Mouse (Mus musculus): Measurements from ENCODE around the gene Gch1. TPM values are rescaled to one million over a fixed set of nuclear protein-coding genes. Genes with fewer than 3 reads are reported as not detected.

The Gch1 gene
- polyA plus RNA-seq, 1 experiment from 2014 or later, result 1.4 TPM

DNA sequence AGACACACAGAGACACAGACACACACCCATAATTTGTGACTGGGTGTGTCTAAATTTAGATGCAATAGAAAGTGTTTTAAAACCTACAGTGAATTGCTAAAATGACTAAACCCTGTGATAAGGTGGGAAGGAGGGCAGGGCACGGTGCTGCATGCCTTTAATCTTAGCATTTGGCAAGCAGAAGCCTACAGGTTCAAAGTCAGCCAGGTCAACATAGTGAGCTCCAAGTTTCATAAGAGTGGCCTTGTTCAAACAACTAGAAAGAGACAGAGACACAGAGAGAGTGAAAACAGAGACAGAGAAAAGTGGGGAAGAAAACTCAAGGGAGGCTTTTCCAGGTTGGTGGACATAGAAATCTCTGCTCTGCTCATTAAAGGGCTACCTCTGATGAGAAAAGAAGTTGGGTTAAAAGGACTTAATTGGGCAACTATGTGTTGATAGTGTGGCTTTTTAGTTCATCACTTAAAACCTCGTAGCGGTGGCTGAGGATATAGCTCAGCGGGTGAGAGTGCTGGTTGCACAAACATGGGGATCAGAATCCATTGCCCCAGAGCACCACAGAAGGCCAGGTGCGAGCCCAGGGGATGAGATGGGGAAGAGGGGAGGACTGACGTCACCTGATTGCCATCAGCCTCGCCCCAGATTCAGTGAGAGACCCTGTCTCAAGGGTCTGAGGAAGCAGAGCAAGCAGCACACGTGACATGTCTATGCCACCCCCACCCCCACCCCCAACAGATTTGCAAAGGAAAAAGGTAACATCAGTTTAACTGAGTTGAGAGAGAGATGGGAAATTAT is 31.2 kb upstream of the Gch1 start:
- H3K4me3 ChIP-seq, result no peak overlapping the region
- no peaks in the 10 kb centered on the region for H3K27me3 ChIP-seq (ENCODE audit: low read depth, poor library complexity, severe bottlenecking)
- no peaks in the 10 kb centered on the region for H3K4me1 ChIP-seq
- no peak for DNase-seq (ENCODE audit: low spot score)
- H3K27ac ChIP-seq (replicated peaks), result no peak overlapping the region
- WGBS, result 86% methylated on average over 8 of the region's 8 CpGs
- no peaks in the 10 kb centered on the region for H3K36me3 ChIP-seq
- no peaks in the 10 kb centered on the region for H3K9me3 ChIP-seq (replicated peaks)

DNA sequence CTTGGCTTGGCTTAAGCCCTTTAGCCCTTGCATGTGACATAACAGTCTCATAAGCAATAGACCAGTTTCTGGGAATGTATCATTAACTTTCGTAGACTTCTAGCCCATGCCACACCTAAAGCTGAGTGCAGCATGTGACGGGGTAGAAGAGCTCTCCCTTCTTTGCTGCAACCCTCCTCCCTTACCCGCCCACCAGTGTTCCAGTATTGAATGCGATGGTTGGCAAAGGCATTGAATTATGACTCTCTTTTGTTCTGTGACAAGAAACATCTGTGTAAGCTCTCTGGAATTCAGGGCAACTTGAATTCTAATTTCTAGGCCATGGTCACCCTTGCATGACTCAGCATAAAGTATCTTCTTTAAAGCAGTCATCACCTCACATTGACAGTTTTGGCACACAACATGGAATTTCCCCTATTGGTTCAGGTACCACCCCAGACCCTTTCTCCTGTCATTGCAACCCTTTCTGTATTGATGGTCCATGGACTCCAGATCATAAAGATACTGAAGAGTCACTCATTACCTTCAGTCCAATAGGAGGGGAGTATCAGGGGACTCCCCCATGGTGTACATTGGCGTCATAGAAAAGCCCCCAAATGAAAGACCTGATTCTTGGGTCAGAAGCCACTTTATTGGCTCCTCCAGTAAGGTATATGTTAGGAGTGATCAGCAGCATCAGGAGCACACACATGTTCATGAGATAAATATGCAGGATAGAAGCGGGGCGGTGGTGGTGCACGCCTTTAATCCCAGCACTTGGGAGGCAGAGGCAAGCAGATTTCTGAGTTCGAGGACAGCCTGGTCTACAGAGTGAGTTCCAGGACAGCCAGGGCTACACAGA is 29.8 kb upstream of the Gch1 start:
- no peak overlapping the region for H3K4me3 ChIP-seq
- 89% methylated on average over 9 of the region's 9 CpGs for WGBS

DNA sequence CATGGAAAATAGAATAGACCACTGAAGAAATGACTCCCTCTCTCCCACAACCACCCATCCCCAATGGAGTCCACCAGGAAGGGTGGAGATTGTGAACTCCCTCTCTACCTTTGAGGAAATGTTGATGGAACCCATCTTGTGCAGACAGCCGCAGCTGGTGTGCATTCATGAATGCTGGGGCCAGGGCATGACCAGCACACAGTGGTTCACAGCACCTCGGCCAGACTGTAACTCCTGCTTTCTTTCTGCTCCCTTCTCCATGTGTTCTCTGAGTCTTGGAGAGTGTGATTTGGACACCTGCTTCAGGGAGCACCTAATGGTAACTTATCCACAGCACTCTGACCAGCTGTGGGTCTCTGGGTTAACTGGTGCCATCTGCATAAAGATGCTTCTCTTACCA is 27.3 kb upstream of the Gch1 start:
- Histone ChIP-seq H3K4me3 (no peak overlapping the region), H3K27ac (replicated peaks) (no peak overlapping the region), H3K9me3 (replicated peaks) (no peaks in the 10 kb centered on the region), H3K27me3 (ENCODE audit: low read depth, poor library complexity, severe bottlenecking) (no peaks in the 10 kb centered on the region), H3K36me3 (no peaks in the 10 kb centered on the region), H3K4me1 (no peaks in the 10 kb centered on the region)
- 71% methylated on average over 2 of the region's 2 CpGs for WGBS
- DNase-seq (ENCODE audit: low spot score), result no peak

More for the DNA sequence above, 29.8 kb upstream of the Gch1 start:
- no peak overlapping the region for H3K27ac ChIP-seq (replicated peaks)
- no peaks in the 10 kb centered on the region for H3K9me3 ChIP-seq (replicated peaks)
- DNase-seq (ENCODE audit: low spot score), result no peak
- no peaks in the 10 kb centered on the region for H3K27me3 ChIP-seq (ENCODE audit: low read depth, poor library complexity, severe bottlenecking)
- no peaks in the 10 kb centered on the region for H3K4me1 ChIP-seq
- H3K36me3 ChIP-seq, result no peaks in the 10 kb centered on the region

DNA sequence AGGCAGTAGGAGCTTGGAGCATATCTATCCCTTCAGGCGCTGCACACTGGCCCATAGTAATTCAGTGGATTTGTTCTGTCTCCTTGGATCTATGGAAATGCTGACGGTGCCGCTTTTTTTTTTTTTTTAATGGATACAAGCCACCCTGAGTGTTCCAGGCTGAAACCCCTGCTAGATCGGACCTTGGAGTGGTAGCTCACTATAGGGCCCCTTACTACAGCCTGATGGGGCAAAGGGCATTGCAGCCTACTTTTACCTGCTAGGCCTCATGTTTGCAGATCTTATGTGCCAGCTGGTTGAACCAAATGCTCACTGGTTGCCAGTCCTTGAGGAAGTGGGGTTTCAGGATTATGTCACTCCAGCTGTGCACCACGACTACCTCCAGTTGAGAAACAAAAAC is 25.2 kb upstream of the Gch1 start:
- Histone ChIP-seq H3K36me3 (no peaks in the 10 kb centered on the region), H3K27ac (replicated peaks) (no peak overlapping the region), H3K27me3 (ENCODE audit: low read depth, poor library complexity, severe bottlenecking) (no peaks in the 10 kb centered on the region), H3K4me3 (no peak overlapping the region), H3K4me1 (no peaks in the 10 kb centered on the region), H3K9me3 (replicated peaks) (no peaks in the 10 kb centered on the region)
- 90% methylated on average over 5 of the region's 5 CpGs for WGBS
- no peak for DNase-seq (ENCODE audit: low spot score)

DNA sequence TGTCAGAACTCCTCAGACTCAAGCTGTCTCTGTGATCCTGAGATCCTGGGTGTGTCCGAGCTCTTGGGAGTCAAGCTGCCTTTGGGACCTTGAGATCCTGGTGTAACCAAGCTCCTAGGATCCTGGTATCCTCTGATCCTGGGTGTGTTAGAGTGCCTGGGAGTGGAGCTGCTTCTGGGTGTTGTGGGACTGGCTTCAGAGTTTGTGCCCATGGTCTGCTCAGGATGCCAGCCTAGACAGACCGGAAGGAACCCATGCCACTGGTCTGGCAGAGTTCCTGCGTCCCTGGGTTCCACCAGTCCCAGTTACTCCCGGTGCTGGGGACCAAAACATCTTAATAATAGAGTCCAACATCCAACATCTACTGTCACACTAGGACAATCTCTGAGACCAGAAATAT is 24.1 kb upstream of the Gch1 start:
- 90% methylated on average over 4 of the region's 4 CpGs for WGBS
- Histone ChIP-seq H3K27me3 (ENCODE audit: low read depth, poor library complexity, severe bottlenecking) (no peaks in the 10 kb centered on the region), H3K4me1 (no peaks in the 10 kb centered on the region), H3K27ac (replicated peaks) (no peak overlapping the region), H3K9me3 (replicated peaks) (no peaks in the 10 kb centered on the region), H3K36me3 (no peaks in the 10 kb centered on the region), H3K4me3 (no peak overlapping the region)
- DNase-seq (ENCODE audit: low spot score), result no peak

DNA sequence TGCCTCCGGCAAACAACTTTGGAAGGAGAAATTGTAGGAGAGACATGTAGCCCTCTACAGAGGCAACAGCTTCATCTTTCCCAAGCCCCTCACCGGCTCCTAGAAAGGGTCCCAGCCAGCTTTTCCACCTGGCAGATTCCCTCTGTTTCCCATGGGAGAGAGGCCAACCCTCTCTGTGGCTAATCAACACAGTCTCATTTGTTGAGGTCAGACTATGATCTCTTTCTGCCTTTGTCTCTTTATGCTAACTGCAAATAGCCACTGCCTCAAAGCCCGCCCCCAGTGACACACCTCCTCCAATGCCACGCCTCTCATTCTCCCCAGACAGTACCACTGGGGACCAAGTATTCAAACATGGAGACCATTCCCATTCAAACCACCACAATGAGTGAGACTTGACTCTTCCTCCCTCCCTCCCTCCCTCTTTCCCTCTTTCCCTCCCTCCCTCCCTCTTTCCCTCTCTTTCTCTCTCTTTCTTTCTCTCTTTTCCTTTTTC is 20.5 kb upstream of the Gch1 start:
- DNase-seq (ENCODE audit: low spot score), result no peak
- WGBS, result 85% methylated on average over 4 of the region's 4 CpGs
- Histone ChIP-seq H3K36me3 (no peaks in the 10 kb centered on the region), H3K4me1 (no peaks in the 10 kb centered on the region), H3K27ac (replicated peaks) (no peak overlapping the region), H3K9me3 (replicated peaks) (no peaks in the 10 kb centered on the region), H3K4me3 (no peak overlapping the region), H3K27me3 (ENCODE audit: low read depth, poor library complexity, severe bottlenecking) (no peaks in the 10 kb centered on the region)

DNA sequence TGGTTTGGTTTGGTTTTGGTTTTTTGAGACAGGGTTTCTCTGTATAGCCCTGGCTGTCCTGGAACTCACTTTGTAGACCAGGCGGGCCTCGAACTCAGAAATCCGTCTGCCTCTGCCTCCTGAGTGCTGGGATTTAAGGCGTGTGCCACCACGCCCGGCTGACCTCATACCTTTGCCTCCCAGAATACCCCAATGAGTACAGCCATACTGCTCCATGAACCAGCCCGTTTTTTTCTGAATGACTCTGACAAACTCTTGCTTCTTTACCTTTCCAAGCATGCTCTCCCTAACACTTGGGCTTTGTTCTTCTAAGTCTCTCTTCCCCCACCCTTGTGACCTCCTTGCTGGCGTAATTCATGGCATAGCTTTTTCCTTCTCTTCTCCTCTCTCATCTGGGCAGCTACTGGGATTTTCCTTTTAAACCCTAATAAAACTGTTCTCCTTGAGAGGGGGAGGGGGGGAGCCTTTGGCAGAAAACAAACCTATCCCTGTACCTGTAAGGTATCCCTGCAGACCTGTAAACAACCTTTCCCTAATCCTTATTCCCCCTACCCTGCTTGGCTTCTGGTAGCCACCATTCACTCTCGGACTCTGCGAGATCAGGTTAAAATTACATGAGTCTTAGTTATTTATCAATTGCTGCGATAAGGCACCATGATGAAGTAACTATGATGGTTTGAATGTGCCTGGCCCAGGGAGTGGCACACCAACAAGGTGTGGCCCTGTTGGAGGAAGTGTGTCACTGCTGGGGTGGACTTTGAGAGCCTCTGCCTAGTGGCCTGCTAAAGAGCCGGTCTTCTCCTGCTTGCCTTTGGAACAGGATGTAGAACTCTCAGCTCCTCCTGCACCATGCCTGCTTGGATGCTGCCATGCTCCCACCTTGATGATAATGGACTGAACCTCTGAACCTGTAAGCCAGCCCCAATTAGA is 19.6 kb upstream of the Gch1 start:
- H3K27ac ChIP-seq (replicated peaks), result no peak overlapping the region
- H3K4me3 ChIP-seq, result no peak overlapping the region
- 93% methylated on average over 12 of the region's 12 CpGs for WGBS
- DNase-seq (ENCODE audit: low spot score), result no peak
- no peaks in the 10 kb centered on the region for H3K4me1 ChIP-seq
- H3K36me3 ChIP-seq, result no peaks in the 10 kb centered on the region
- H3K27me3 ChIP-seq (ENCODE audit: low read depth, poor library complexity, severe bottlenecking), result no peaks in the 10 kb centered on the region
- H3K9me3 ChIP-seq (replicated peaks), result no peaks in the 10 kb centered on the region

DNA sequence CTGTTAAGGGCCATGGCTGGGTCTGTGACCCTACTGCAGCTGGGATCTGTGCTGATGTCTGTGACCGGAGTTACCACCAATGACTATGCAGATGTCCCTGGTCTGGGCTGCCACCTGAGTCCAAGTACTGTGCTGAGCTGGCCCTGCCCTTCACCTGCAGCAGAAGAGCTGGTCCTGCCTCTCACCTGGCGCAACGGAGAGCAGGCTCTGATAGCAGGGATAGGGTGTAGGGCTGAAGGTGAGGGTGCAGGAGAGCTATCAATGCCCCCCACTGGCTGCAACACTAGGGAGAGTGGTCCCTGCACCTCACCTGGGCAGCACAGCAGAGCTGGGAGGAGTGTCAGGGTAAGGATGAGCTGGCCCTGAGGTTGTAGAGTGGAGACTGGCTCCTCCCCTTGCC is 17.4 kb upstream of the Gch1 start:
- H3K9me3 ChIP-seq (replicated peaks), result no peaks in the 10 kb centered on the region

DNA sequence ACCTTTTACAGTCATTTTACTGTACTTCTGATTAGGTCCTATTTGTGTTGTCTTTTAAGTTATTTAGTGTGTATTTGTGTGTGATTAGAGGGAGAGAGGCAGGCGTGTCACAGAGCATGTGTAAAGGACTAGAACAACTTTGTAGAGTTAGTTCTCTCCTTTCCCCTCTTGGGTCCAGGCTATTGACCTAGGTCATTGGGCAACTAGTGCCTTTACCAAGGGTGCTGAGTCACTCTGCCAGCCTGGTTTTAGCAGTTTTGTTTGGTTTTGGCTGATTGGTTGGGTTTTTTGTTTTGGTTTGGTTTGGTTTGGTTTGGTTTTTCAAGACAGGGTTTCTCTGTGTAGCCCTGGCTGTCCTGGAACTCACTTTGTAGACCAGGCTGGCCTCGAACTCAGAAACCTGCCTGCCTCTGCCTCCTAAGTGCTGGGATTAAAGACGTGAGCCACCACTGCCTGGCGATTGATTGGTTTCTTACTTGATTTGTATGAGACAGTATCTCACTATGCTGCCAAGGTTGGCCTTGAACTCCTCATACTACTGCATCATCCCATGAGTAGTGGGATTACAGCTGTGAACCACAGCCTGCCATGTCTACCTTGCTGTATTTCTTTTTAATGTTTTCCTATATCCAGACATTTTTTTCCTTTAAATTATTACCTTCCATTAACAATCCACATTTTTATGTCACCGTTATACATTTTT is 16.2 kb upstream of the Gch1 start:
- Histone ChIP-seq H3K4me3 (no peak overlapping the region), H3K9me3 (replicated peaks) (no peaks in the 10 kb centered on the region), H3K4me1 (no peaks in the 10 kb centered on the region), H3K27me3 (ENCODE audit: low read depth, poor library complexity, severe bottlenecking) (no peaks in the 10 kb centered on the region), H3K36me3 (no peaks in the 10 kb centered on the region), H3K27ac (replicated peaks) (no peak overlapping the region)
- 87% methylated on average over 5 of the region's 5 CpGs for WGBS
- DNase-seq (ENCODE audit: low spot score), result no peak

More for the DNA sequence above, 17.4 kb upstream of the Gch1 start:
- H3K36me3 ChIP-seq, result no peaks in the 10 kb centered on the region
- H3K27me3 ChIP-seq (ENCODE audit: low read depth, poor library complexity, severe bottlenecking), result no peaks in the 10 kb centered on the region
- no peaks in the 10 kb centered on the region for H3K4me1 ChIP-seq
- no peak overlapping the region for H3K27ac ChIP-seq (replicated peaks)
- H3K4me3 ChIP-seq, result no peak overlapping the region
- DNase-seq (ENCODE audit: low spot score), result no peak
- 81% methylated on average over 3 of the region's 3 CpGs for WGBS

DNA sequence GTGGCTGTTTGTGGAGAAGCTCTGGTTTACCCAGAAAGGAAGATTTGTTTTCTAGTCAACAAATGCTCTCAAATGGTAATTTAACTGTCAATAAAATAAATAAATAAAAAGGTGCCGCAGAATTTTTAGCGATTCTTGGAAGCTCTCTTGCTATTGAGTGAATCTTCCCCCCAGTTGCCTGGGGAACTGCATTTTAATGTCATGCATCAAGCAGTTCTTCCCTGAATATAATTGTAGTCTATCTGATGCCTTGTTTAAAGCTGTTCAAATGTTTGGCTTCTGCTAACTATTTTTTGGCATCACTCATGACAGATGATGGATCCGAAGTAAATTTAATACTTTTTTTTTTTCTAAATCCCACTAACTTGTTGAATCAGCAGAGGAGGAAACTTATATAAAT is 8.1 kb upstream of the Gch1 start:
- H3K27ac ChIP-seq (replicated peaks), result no peak overlapping the region
- no peaks in the 10 kb centered on the region for H3K27me3 ChIP-seq (ENCODE audit: low read depth, poor library complexity, severe bottlenecking)
- no peaks in the 10 kb centered on the region for H3K36me3 ChIP-seq
- H3K4me1 ChIP-seq, result no peaks in the 10 kb centered on the region
- 92% methylated on average over 3 of the region's 3 CpGs for WGBS
- H3K9me3 ChIP-seq (replicated peaks), result no peaks in the 10 kb centered on the region
- no peak overlapping the region for H3K4me3 ChIP-seq
- no peak for DNase-seq (ENCODE audit: low spot score)

DNA sequence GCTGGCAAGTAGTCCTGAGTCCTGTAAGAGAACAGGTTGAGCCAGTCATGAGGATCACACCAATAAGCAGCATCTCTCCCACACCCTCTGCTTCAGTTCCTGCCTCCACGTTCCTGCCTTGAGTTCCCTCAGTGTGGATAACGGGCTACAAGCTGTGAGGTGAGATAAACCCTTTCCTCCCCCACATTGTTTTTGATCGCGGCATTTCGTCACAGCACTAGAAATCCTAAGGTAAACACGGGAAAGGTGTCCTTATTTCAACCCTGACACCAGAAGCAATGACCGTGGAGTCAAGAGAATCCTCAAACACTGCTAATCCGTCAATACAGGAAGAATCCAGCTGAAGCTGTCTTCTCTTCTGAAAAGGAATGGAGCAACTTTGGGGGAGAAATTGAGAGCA is 7.5 kb upstream of the Gch1 start:
- Histone ChIP-seq H3K27me3 (ENCODE audit: low read depth, poor library complexity, severe bottlenecking) (no peaks in the 10 kb centered on the region), H3K27ac (replicated peaks) (no peak overlapping the region), H3K4me1 (no peaks in the 10 kb centered on the region), H3K36me3 (no peaks in the 10 kb centered on the region), H3K9me3 (replicated peaks) (no peaks in the 10 kb centered on the region), H3K4me3 (no peak overlapping the region)
- DNase-seq (ENCODE audit: low spot score), result no peak
- 84% methylated on average over 8 of the region's 8 CpGs for WGBS

DNA sequence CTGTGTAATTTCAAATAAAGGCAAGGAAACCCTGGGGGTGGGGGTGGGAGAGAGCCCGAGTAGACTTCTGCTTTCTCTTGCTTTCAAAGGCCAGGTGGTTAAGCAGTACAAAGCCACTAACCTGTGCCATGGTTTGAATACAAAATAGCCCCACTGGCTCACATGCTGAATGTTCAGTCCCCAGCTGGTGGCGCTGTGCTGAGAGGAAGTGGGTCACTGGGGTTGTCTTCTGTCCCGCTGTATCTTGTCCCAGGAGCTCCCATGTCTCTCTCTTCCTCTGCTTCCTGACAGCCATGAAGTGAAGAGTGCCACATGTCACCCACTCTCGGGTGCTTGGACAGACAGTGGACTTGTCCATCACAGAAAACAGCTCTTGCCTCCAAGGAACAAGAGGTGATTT is 4.9 kb upstream of the Gch1 start:
- Histone ChIP-seq H3K27ac (replicated peaks) (no peak overlapping the region), H3K36me3 (no peaks in the 10 kb centered on the region), H3K27me3 (ENCODE audit: low read depth, poor library complexity, severe bottlenecking) (peaks cover 6% of the 10 kb centered on the region; the same call in 1 of the 2 replicates), H3K9me3 (replicated peaks) (no peaks in the 10 kb centered on the region), H3K4me1 (no peaks in the 10 kb centered on the region; the same call in 1 of the 2 replicates), H3K4me3 (no peak overlapping the region)
- 30% methylated on average over 4 of the region's 4 CpGs for WGBS
- DNase-seq (ENCODE audit: low spot score), result no peak
